Mouse (Mus musculus) testis, postnatal 14 days (tissue): ENCODE measurements around the gene Nfic.

ENCODE experiments used
- DNase-seq: peaks from one replicate; pipeline ENCODE4 v3.0.0; 2021; ENCODE audit warnings: low spot score

Gene Nfic

DNA sequence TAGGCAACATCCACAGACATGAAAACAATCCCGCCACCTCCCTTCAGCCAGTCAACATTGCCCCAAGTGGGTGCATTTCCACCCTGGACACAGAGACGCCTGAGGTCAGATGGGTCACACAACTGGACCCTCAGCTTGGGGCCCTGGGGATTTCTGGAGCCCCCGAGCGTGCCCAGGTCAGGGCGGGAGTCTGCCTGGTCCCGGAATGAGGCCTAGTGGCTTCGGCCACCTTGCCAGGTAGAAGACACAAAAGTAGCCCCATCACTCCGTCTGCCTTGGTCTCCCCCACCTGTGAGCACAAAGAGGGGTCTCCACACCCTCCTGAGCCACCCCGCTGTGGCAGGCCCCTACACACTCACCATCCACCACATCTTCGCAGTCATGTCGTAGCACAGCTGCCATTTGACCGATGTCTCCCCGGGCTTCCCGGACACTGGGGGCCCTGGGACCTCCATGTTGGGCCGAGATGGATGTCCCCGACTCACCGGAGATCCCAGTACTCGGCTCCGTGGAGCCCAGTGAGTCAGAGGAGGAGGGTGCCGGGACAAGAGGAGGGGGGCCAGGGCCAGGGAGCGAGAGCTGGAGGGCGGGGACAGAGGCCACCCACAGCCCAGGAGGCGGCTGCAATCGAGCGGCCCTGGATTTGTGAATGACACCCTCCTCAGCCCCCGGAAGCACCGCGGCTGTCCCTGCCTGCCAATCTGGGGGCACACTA, at the start of gene Nfic:
TSS of gene Nfic (minus strand) at position 455 of the 715 bp plus-strand sequence.
- peak; percentile 3 for DNase-seq

DNA sequence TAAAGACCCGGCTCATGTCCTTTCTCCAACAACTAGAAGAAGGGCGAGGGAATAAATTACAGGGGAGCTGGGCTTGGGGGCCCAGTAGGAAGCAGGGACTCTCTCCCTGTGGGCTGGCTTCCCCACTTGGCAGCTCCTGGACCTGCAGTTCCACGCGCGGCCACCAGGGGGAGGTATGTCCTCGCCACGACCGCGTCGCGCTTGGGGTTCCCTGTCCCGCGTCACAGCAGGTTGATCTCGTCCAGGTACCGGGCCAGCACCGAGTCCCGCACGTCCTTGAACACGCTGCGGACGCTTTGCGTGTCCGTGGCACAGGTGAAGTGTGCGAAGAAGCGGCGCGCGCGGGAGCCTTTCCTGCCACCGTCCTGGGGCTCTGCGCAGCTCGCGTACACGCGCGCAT, 47.2 kb upstream of the Nfic start:
- peak; percentile 84 for DNase-seq

DNA sequence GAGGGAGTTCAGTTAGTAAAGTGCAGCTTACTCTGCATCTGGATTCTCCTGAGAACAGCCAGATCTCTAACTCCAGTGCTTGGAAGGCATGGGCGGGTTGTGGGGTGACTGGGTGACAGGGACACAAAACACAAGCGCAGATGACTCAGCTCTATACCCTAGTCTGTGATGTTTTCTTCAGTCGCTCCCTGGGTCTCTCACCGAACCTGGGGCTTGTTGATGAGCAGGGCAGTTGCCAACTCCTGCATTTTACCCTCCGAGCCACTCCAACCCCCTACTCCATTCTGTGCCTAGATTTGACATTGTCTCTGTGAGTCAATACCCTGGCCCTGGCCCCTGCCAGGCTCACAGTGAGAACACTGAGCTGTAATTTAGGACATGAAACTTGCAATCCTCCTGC, 46.4 kb upstream of the Nfic start:
- no peak for DNase-seq

DNA sequence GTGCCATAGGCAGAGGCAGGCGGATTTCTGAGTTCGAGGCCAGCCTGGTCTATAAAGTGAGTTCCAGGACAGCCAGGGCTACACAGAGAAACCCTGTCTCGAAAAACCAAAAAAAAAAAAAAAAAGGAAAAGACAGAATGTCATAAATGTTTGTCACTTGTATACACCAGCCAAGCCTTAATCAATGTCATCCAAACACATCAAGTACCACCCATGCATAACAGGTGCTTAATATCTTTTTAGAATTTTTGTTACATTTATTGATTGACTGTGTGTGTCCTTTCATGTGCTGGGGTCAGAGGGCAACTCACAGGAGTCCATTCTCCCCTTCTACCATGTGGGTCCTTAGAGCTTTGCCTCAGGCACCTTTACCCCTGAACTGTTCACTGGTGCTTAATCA, 44.6 kb upstream of the Nfic start, which contains the start of gene S1pr4:
TSS of gene S1pr4 (minus strand) at position 101 of the 400 bp plus-strand sequence.
- no peak for DNase-seq

DNA sequence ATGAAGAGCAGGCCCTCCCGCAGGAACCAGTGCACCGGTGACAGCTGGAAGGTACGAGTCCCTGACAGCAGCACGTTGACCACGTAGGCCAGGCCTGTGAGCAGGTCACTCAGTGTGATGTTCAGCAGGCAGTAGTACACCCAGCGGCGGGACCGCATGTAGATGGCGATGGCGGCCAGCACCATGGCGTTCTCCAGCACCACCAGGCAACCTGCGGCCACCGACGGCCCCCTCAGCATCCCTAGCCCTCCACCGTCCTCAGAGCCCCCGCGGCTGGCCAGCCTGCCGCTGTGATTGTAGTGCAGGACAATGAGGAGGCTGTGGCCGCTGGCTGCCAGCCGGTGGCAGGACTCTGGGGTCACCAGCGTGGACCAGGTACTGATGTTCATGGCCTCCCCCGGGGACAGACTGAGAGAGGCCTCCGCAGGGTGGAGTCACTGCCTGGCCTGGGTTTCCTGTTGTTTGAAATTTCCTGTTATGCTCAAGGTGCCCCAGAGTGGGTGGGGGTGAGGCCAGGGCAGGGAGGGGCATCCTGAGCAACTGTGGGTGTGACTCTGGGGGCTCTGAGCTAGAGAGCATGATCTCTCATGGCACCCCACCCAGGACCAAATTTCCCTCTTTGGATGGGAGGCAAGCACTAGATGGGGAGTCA, 43.9 kb upstream of the Nfic start:
- no peak for DNase-seq

DNA sequence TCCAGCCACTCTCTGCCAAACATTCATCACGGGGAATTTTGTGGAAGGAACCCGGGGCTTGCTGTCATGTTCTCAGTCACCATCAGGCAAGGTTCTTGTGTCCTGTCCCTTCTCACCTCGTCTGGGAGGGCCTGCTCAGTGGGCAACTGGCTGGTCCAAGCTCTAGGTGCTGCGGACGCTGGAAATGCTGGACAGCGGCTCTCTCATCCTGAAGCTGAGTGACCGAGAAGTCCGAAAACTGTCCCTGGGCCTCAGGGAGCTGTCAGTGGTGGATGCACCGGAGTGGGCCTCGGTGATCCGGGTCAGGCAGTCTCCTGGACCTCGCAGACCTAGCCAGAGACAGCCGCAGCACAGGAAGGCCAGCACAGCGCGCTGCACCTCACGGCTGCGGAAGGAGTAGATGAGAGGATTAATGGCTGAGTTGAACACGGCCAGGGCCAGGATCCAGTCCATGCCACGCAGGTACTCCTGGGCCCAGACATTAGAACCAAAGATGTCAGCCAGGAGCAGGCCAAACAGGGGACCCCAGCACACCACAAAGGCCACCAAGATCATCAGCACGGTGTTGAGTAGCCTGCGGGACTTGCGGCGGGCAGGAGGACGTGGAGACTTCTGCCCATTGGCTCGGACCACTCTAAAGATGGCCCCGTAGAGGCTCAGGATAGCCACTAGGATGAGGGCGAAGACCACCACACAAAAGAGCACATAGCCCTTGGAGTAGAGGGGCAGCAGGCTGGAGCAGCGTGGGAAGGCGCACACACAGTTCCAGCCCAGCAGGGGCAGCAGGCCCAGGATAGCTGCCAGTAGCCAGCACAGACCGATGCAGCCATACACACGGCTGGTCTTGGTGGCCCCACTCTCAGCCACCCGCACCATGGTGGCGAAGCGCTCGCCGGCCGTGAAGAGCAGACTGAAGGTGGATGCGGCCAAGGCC, 43.1 kb upstream of the Nfic start:
- DNase-seq = no peak

DNA sequence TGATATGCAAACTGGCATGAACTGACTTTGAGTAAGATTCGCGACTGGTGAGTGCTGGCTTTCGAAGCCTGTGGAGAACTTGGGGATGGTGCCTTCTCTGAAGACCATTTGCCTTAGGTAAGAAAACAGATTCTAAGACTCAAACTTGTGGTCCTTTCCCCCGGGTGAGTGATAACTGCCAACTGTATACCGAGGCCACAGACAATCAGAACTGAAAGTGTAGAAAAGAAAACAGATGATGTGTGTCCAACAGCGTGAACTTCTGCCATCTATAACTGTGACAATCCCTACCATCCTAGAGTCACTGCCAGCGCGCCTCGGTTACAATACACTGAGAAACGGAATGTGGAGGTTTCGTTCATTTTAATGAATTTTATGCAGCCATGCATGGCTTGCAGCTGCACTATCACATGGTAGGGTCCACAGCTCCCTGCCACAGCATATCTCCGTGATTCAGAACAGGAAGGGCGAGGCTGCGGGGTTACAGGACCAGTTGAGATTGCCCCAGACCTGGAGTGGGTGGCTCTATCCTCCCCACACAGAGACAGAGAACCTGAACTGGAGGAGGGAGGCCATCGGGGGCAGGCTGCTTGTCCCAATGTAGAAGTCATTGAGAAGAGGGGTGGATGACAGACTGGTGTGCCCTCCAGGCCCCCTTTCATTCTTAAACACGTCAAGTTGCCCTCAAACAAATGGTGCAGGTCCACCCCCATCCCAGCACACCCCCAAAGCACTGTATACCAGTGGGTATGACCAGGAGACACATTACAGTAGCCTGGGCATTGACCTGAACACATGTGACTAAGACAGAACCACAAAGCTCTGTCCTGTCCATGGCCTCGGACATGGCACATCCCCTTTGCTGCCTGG, 42.2 kb upstream of the Nfic start:
- no peak for DNase-seq

DNA sequence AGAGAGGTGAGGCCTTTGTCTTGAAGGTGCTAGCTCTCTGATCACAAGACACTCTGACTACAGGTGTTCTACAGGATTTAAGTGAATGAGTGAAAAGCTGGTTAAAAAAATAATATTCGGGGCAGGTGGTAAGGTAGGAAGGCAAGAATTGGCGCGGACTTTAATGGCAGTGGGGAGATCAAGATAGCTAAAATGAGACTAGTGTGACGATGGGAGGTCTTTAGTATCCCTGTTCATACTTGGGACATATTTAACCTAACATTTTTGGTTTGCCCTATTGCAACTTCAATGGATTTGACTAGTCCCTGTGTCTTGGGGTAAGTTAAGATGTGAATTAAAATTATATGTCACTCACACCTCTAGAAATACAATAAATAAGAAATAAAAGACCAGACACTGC, 41.5 kb upstream of the Nfic start:
- DNase-seq = no peak

DNA sequence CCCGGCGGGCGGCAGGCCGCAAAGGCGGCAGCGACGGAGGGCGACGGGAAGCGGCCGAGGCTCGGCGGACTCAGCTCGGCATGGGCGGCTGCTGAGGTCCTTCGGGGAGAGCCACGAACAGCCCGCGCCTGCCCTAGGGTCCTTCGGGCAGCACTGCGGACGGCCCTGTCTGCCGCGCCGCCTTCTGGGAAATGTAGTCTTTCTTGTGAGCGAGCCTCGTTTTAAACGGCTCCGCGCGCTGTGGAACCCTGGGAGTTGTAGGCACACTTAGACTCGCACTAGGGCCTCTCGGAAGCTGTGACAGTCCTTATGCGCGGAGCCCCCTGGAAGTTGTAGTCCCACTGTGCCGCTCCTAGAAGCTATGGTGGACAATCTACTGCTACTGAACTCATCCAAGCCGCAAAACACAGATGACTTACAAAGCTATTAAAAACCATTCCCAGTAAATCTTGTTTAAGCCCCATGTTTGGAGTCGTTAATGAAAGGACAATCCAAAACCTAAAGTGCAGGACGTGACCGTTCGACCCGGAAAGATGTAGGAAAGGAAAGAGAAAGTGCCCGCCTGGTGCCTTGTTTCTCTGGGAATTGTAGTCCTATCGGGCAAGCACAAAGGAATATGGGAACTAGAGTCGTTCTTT, 40.9 kb upstream of the Nfic start, which contains the start of gene Ncln:
TSS of gene Ncln (minus strand) at position 129 of the 638 bp plus-strand sequence.
- DNase-seq = peak; percentile 98

DNA sequence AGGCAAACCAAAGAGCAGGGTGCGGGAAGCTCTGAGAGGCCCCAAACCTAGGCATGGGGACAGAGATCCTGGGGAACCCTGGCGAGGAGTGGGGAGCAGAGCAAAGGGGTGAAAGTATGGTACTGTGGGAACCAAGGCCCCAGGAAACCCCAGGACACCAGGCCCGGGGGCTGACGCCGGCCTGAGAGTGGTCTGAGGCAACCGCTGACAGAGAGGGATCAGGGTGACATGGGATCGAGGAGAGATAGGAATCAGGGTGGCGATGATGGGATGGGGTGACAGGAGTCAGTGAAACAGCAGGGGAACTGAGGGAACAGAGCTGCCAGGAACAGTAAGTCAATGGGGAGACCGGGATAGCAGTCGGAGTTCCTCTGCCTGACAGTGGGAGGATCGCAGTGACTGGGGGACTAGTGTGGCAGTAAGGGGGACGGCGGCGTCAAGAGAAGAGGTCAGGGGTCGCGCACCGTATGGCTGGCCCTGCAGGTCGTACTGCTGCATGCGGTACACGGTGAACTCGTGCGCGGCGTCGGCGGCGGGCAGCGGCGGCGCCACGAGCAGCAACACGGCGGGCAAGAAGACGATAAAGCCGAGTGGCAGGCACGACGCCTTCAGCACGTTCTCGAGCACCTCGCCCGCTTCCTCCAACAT, 40.3 kb upstream of the Nfic start:
- DNase-seq = peak; percentile 61

DNA sequence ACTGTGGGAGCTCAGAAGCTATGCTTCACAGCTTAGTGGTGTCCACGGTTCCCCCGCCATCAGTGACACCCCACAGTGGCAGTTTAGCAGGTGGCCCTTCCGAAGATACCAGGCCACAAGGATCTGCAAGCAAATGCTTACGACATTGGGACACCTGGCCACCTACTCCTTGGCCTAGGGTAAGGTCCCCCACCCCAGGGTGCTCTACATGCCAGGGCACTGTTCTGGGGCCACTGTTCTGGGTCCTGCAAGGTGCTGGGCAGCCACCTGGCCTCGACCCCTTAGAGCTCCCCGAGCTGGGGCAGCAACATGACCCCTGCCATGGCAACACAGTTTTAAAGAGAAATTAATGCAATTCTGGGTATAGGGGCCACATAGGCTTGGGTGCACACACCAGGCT, 39.7 kb upstream of the Nfic start:
- no peak for DNase-seq

DNA sequence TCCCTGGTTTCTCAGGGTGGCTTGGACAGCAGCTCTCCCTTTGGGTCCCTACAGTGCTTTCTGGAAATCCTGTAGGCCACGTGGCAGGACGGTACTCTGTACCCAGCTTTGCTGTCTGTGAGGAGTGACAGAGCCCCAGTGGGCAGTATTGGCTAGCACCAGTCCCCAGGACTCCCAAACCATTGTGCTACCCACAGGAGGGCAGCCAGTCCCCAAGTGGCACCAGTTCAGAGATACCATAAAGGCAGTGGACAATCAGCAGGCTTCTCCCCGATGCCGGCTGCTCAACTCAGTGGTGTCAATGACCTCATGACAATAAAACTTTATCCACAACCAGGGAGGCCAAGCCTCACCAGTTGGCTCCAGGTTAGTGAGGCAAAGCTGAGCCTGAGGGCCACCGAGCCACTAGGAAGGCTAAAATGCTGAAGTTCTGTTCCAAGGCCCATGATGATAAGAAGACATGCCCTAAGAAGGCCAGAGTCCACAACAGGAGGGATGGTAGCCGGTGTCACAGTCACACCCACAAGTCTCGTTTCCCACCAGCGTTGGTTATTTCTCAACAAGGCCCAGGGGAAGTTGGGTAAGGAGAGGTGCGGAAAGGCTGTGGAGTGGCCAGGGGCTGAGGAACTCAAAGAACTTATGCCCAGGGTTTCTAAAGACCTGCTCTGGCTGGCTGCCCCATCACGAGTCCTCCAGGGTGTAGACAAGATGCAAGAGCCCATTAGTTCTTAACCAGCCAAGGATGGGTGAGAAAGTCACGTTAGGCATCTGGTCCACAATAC, 39.0 kb upstream of the Nfic start:
- DNase-seq = no peak

DNA sequence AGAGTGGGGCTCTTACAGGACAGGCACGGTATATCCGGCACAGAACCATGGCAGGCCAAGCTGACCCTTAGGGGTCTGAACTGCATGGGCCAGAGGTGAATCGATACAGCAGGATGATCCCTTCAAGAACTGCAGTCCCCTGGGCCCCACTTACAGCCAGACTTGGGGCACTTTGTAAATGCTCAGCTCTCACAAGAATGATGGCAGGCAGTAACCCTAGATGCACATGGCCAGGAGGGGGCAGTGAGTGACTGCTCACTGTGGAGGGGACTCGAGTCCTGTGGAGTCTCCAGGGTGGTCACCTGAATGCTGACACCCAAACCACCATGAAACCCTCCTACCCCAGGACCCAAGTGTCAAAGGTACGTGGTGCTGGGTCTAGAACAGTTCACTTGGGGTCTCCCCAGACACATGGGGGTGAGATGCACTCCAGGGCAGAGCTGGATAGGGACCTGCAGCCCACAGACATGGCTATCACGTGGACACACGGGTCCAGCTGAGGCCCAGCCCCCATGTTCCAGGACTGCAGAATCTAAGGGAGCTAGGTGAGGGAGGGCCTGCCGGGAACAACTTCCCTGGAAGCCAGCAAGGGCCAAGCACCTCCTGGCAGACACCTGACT, 38.3 kb upstream of the Nfic start:
- DNase-seq = no peak

DNA sequence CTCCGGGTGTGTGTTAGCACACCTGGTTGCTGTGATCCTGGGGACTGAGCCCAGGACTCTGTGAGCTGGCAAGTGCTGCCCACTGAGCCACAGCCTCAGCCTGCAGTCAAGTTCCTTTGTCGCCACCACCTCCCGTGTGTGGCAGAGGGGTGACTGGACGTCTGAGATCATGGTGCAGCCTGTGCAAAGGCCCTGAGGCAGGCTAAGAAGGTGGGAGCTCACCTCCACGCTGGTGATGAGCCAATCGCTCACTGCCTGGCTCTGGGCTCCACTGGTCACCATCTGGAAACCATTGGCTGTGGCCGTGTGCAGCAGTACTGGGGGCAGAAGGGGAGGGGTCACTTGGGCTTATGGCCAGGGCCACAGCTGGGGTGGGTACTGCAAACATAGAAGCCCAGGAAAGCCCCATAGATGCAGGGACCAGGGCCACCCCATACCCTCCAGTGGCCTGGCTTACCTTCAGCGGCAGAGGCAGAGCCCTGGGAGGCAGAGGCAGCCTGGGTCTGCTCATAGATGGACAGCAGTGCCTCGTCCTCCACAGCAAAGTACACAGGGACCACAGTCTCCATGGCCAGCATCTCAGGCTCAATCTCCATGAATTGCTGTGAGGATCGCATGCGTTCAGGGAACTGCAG, 37.3 kb upstream of the Nfic start:
- DNase-seq = no peak

DNA sequence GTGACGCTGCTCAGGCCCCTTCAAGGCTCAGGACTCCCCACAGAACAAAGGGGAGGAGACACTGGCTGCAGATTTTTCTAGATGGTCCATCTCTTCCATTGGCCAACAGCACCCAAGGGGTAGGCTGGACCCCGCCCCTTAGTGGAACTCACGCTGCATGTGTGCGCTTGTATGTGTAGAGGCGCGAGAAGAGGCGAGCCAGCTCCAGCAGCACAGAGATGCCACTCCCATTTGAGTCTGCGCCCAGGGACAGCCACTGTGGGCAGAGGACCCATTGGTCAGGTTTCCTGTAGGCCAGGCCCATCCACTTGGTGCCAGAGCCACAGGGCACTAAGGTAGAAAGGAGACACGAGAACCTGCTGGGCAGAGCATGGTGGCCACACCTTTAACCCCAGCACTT, 35.6 kb upstream of the Nfic start:
- DNase-seq = no peak

DNA sequence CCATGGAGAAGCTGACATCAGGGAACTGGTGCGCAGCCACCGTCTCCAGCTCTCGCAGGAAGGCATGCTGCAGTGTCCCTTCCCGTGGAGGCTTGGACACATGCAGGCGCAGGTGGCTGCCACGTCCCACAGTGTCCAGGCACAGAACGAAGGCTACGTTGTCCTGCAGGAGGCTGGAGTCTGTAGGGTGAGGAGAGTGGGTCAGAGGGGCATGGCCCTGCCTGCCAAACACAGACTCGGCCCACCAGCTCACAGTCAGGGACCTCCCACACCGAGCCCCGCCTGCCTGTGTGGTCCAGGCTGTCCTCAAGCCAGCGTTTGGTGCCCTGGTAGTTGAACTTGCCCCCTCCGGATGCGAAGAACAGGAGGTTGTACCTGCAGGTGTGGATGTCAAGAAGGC, 34.5 kb upstream of the Nfic start:
- no peak for DNase-seq

DNA sequence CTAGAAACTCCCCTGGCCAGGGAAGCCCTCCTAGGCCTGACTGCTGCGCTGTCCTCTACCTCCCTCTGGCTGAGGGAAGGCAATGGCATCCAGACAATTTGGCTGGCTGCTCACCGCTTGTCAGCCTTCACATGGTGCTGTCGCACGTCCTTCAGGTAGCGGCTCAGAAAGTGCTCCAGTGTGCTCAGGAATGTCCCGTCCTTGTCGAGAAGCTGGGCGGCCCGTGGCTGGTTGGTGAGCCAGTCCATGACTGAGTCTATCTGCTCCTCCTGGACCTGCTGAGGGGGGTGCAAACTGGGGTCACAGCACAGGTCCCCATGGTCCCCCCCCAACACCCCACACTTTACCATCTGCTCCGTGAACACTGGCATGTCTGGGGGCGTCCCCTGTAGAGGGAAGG, 32.6 kb upstream of the Nfic start:
- no peak for DNase-seq

DNA sequence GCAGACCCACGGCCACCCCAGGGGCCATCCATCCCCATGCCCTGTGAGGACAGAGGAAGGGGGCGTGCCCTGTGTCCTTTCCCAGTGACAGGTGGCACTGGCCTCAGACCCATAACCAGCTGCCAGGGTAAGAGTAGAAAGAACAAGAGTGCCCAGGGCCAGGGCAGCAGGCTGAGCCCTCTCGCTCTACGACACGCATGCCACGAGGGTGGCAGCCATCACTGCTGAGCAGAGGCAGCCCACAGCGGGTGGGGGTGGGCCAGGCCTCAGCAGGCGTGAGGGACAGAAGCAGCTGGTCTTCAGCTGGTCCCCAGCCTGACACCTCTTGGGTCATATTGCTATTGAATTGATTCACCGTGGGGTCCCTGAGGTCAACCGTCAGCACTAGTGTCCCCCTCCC, 31.1 kb upstream of the Nfic start:
- no peak for DNase-seq

DNA sequence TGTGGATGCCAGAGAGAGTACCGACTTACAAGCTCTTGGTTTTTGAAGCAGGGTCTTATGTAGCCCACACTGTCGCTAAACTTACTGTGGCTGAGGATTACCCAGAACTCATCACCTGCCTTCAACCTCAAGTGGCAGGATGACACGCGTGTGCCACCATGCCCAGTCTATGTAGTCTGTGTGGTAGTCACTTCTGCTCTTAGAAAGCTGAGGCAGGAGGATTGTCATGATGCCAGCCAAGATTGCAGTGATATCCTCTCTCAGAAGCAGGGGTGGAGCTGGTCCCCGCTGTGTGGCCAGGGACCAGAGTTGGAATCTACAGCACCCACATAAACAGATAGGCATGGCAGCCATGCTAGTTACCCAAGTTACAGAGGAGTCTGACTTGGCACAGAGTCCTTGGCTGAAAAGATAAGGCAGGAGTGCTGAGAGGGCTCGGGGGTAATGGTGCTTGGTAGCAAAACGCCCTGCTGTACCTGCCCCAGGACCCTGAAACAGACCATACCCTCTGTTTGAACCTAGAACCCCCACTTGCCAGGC, 30.1 kb upstream of the Nfic start:
- no peak for DNase-seq
